Comparison of ENCODE assay signal across 12 mouse cellular contexts in the genomic region with DNA sequence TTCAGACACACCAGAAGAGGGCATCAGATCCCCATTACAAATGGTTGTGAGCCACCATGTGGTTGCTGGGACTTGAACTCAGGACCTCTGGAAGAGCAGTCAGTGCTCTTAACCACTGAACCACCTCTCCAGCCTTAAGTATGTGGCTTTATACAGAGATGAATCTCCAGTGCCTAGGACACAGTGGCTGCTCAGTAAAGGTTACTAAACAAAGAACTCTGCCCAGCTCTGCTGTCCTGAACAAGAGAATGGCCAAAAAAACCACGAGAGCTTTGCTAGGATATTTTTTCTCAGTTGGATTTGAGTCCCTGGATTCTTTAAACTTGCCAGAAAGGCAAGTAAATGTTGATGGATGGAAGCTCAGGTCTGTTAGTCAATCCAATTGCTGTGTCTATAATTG. TPM values are rescaled to one million over a fixed set of nuclear protein-coding genes. Genes with fewer than 3 reads are reported as not detected.
DNase-seq lines count a peak whose midpoint lies in the region; ATAC-seq and TF ChIP-seq lines count a peak whose summit lies in the region.
"Not testable (repeated sequence)": the region's sequence is repeated elsewhere in the genome, so short reads cannot be mapped to it uniquely, and the experiment has no call there.
"Had no signal": no experiment of that assay in that cellular context is flagged by ENCODE, and none has a peak within 500 bp of the region (broad histone marks: within the 10 kb centered on the region; RNA-seq: fewer than 3 reads in every experiment).

No protein-coding gene starts in this region.

- TF ChIP-seq EP300 in liver, postnatal 0 days (IDR thresholded peaks at IDR 0.05; ENCODE audit: low read depth); stomach, postnatal 0 days (optimal IDR thresholded peaks at IDR 0.05): not testable (repeated sequence)

- peak overlapping the region; percentile 94 for H3K4me3 ChIP-seq in G1E (ENCODE audit: low read depth, low read length)
- not testable (repeated sequence) for H3K4me3 ChIP-seq in forebrain, embryonic 11.5 days (ENCODE audit: low read depth, low read length); intestine, embryonic 14.5 days (ENCODE audit: low read depth, low read length)
- H3K4me3 ChIP-seq in heart, embryonic 16.5 days (ENCODE audit: low read length): peak overlapping the region; percentile 64
- peak overlapping the region; percentile 87; the same call in 1 of the 2 replicates for H3K4me3 ChIP-seq in limb, embryonic 11.5 days (ENCODE audit: low read depth, low read length)
- H3K4me3 ChIP-seq in liver, postnatal 0 days (ENCODE audit: low read depth, low read length): peak overlapping the region; percentile 83
- peak overlapping the region; percentile 78 for H3K4me3 ChIP-seq in midbrain, embryonic 15.5 days
- H3K4me3 ChIP-seq in stomach, postnatal 0 days (ENCODE audit: low read depth, low read length): 0 out of 2 replicates have a peak overlapping the region, but pooled peaks have one; percentile 82

- not testable (repeated sequence) for TF ChIP-seq CTCF in G1E (IDR thresholded peaks at IDR 0.05; ENCODE audit: low read depth, low read length); liver, postnatal 0 days (IDR thresholded peaks at IDR 0.05; ENCODE audit: low read depth); stomach, postnatal 0 days (IDR thresholded peaks at IDR 0.05; ENCODE audit: low read depth)

- not testable (repeated sequence) for DNase-seq in G1E (ENCODE audit: low spot score); forebrain, embryonic 11.5 days (ENCODE audit: low spot score); intestine, embryonic 14.5 days (ENCODE audit: low spot score); limb, embryonic 11.5 days (ENCODE audit: low spot score); liver, postnatal 0 days; stomach, postnatal 0 days (ENCODE audit: low spot score)

- not testable (repeated sequence) for H3K27me3 ChIP-seq in G1E (ENCODE audit: insufficient read depth, low read length); forebrain, embryonic 11.5 days (ENCODE audit: control insufficient read depth, insufficient read depth, low read length); heart, embryonic 16.5 days (ENCODE audit: control insufficient read depth, insufficient read depth, low read length); intestine, embryonic 14.5 days (replicated peaks; ENCODE audit: control insufficient read depth, insufficient read depth, low read length); limb, embryonic 11.5 days (ENCODE audit: control insufficient read depth, insufficient read depth, low read length); liver, postnatal 0 days (ENCODE audit: insufficient read depth, low read length); midbrain, embryonic 15.5 days (replicated peaks); stomach, postnatal 0 days (ENCODE audit: control insufficient read depth, insufficient read depth, low read length)

- not testable (repeated sequence) for H3K9ac ChIP-seq in forebrain, embryonic 11.5 days (ENCODE audit: low read length); intestine, embryonic 14.5 days (ENCODE audit: low read length); limb, embryonic 11.5 days (ENCODE audit: low read length); midbrain, embryonic 15.5 days; stomach, postnatal 0 days (ENCODE audit: low read length)
- H3K9ac ChIP-seq in heart, embryonic 16.5 days (ENCODE audit: low read length): peak overlapping the region; percentile 87
- peak overlapping the region; percentile 78; the same call in 1 of the 2 replicates for H3K9ac ChIP-seq in liver, postnatal 0 days (replicated peaks)

- peaks cover 67% of the 10 kb centered on the region for H3K36me3 ChIP-seq in G1E (replicated peaks)
- H3K36me3 ChIP-seq in forebrain, embryonic 11.5 days (ENCODE audit: control insufficient read depth, insufficient read depth, low read length); limb, embryonic 11.5 days (ENCODE audit: control insufficient read depth, insufficient read depth, low read length); midbrain, embryonic 15.5 days (replicated peaks); stomach, postnatal 0 days (ENCODE audit: control insufficient read depth, insufficient read depth, low read length): not testable (repeated sequence)
- H3K36me3 ChIP-seq in heart, embryonic 16.5 days (ENCODE audit: control insufficient read depth, insufficient read depth): peaks cover 15% of the 10 kb centered on the region
- H3K36me3 ChIP-seq in intestine, embryonic 14.5 days (ENCODE audit: control insufficient read depth, insufficient read depth, low read length): peaks cover 15% of the 10 kb centered on the region
- H3K36me3 ChIP-seq in liver, postnatal 0 days (replicated peaks; ENCODE audit: insufficient read depth, low read length): peaks cover 17% of the 10 kb centered on the region

- not testable (repeated sequence) for ATAC-seq in G1E (ENCODE audit: extremely low read depth, insufficient number of reproducible peaks, low FRiP score, poor library complexity, severe bottlenecking); forebrain, embryonic 11.5 days (replicated peaks; ENCODE audit: low FRiP score); heart, embryonic 16.5 days (replicated peaks; ENCODE audit: extremely low read depth, insufficient read depth, low FRiP score); intestine, embryonic 14.5 days (replicated peaks; ENCODE audit: low FRiP score, low TSS enrichment, low read depth); limb, embryonic 11.5 days (ENCODE audit: insufficient number of reproducible peaks, low FRiP score, low TSS enrichment, low read depth); liver, postnatal 0 days; midbrain, embryonic 15.5 days (replicated peaks); stomach, postnatal 0 days (ENCODE audit: low FRiP score, low TSS enrichment)

- not testable (repeated sequence) for H3K27ac ChIP-seq in forebrain, embryonic 11.5 days (ENCODE audit: low read depth, low read length); heart, embryonic 16.5 days (ENCODE audit: low read length); intestine, embryonic 14.5 days (ENCODE audit: low read depth); limb, embryonic 11.5 days (replicated peaks; ENCODE audit: low read depth, low read length); liver, postnatal 0 days (ENCODE audit: low read depth); midbrain, embryonic 15.5 days; stomach, postnatal 0 days (replicated peaks)

- H3K4me2 ChIP-seq in forebrain, embryonic 11.5 days (ENCODE audit: low read depth, low read length, severe bottlenecking): peak overlapping the region; percentile 82; the same call in 1 of the 2 replicates
- H3K4me2 ChIP-seq in heart, embryonic 16.5 days (ENCODE audit: low read depth, low read length): peak overlapping the region; percentile 93
- H3K4me2 ChIP-seq in intestine, embryonic 14.5 days (ENCODE audit: low read length): peak overlapping the region; percentile 96
- not testable (repeated sequence) for H3K4me2 ChIP-seq in limb, embryonic 11.5 days (ENCODE audit: low read depth, severe bottlenecking)
- H3K4me2 ChIP-seq in liver, postnatal 0 days (ENCODE audit: low read depth, low read length): peak overlapping the region; percentile 97
- peak overlapping the region; percentile 89; the same call in 1 of the 2 replicates for H3K4me2 ChIP-seq in midbrain, embryonic 15.5 days
- H3K4me2 ChIP-seq in stomach, postnatal 0 days (replicated peaks; ENCODE audit: low read depth): peak overlapping the region; percentile 98

- WGBS in forebrain, embryonic 11.5 days: 67% methylated on average over 1 of the region's 1 CpGs
- WGBS in heart, embryonic 16.5 days: 55% methylated on average over 1 of the region's 1 CpGs
- 65% methylated on average over 1 of the region's 1 CpGs for WGBS in intestine, embryonic 14.5 days
- 76% methylated on average over 1 of the region's 1 CpGs for WGBS in limb, embryonic 11.5 days
- WGBS in liver, postnatal 0 days (ENCODE audit: insufficient replicate concordance): 64% methylated on average over 1 of the region's 1 CpGs
- WGBS in midbrain, embryonic 15.5 days: 70% methylated on average over 1 of the region's 1 CpGs
- WGBS in stomach, postnatal 0 days: 47% methylated on average over 1 of the region's 1 CpGs

- H3K4me1 ChIP-seq in G1E (ENCODE audit: insufficient read depth, low read depth, low read length): peaks cover 44% of the 10 kb centered on the region
- peaks cover 10% of the 10 kb centered on the region for H3K4me1 ChIP-seq in forebrain, embryonic 11.5 days (replicated peaks; ENCODE audit: control insufficient read depth, insufficient read depth, low read length)
- peaks cover 23% of the 10 kb centered on the region for H3K4me1 ChIP-seq in heart, embryonic 16.5 days (ENCODE audit: control insufficient read depth, insufficient read depth, low read length)
- H3K4me1 ChIP-seq in intestine, embryonic 14.5 days (replicated peaks; ENCODE audit: control insufficient read depth, insufficient read depth, low read length): peaks cover 22% of the 10 kb centered on the region
- H3K4me1 ChIP-seq in limb, embryonic 11.5 days (ENCODE audit: control insufficient read depth, insufficient read depth, low read length): peaks cover 13% of the 10 kb centered on the region
- H3K4me1 ChIP-seq in liver, postnatal 0 days (ENCODE audit: insufficient read depth): peaks cover 31% of the 10 kb centered on the region
- H3K4me1 ChIP-seq in midbrain, embryonic 15.5 days: peaks cover 34% of the 10 kb centered on the region
- H3K4me1 ChIP-seq in stomach, postnatal 0 days (replicated peaks; ENCODE audit: control insufficient read depth, insufficient read depth): not testable (repeated sequence)

- not testable (repeated sequence) for H3K9me3 ChIP-seq in G1E (replicated peaks); forebrain, embryonic 11.5 days (ENCODE audit: control insufficient read depth, low read length); heart, embryonic 16.5 days (replicated peaks; ENCODE audit: control insufficient read depth, low read length); intestine, embryonic 14.5 days (ENCODE audit: control insufficient read depth, low read length); limb, embryonic 11.5 days (ENCODE audit: control insufficient read depth, low read length); liver, postnatal 0 days (ENCODE audit: low read length); midbrain, embryonic 15.5 days; stomach, postnatal 0 days (ENCODE audit: control insufficient read depth, low read length)

RNA-seq across cellular contexts. Expression of a gene that starts 1.2 kb away (rescaled TPM):
- total RNA-seq in G1E (2014; fragmentation: Nextera tagmentation) (221 and 228 TPM in 2 replicates), G1E (2017) (281 and 287 TPM in 2 replicates)
- 56.6 and 84.3 TPM in 2 replicates for polyA plus RNA-seq in G1E (2012)
- polyA plus RNA-seq in forebrain, embryonic 11.5 days (2014; fragmentation: Nextera tagmentation; extraction: Ambion mirVana): 647 and 695 TPM in 2 replicates
- polyA plus RNA-seq in heart, embryonic 16.5 days (2015; fragmentation: Nextera tagmentation; extraction: Ambion mirVana): 376 and 381 TPM in 2 replicates
- polyA plus RNA-seq in intestine, embryonic 14.5 days (2014; fragmentation: Nextera tagmentation; extraction: Ambion mirVana): 496 and 527 TPM in 2 replicates
- 706 and 718 TPM in 2 replicates for polyA plus RNA-seq in limb, embryonic 11.5 days (2014; fragmentation: Nextera tagmentation; extraction: Ambion mirVana)
- polyA plus RNA-seq in liver, postnatal 0 days (2015; fragmentation: Nextera tagmentation; extraction: Ambion mirVana): 146 and 157 TPM in 2 replicates
- polyA plus RNA-seq in midbrain, embryonic 15.5 days (2015; fragmentation: Nextera tagmentation; extraction: Ambion mirVana): 586 and 601 TPM in 2 replicates
- polyA plus RNA-seq in stomach, postnatal 0 days (2015; fragmentation: Nextera tagmentation; extraction: Ambion mirVana): 214 and 219 TPM in 2 replicates

RNA-seq across cellular contexts. Expression of a gene that starts 1.6 kb away (rescaled TPM):
- total RNA-seq in G1E (2014; fragmentation: Nextera tagmentation) (18.0 and 27.5 TPM in 2 replicates), G1E (2017) (11.9 and 14.5 TPM in 2 replicates)
- 31.8 and 45.1 TPM in 2 replicates for polyA plus RNA-seq in G1E (2012)
- polyA plus RNA-seq in forebrain, embryonic 11.5 days (2014; fragmentation: Nextera tagmentation; extraction: Ambion mirVana): 26.3 and 27.5 TPM in 2 replicates
- polyA plus RNA-seq in heart, embryonic 16.5 days (2015; fragmentation: Nextera tagmentation; extraction: Ambion mirVana): 44.2 and 50.9 TPM in 2 replicates
- 26.7 and 27.7 TPM in 2 replicates for polyA plus RNA-seq in intestine, embryonic 14.5 days (2014; fragmentation: Nextera tagmentation; extraction: Ambion mirVana)
- polyA plus RNA-seq in limb, embryonic 11.5 days (2014; fragmentation: Nextera tagmentation; extraction: Ambion mirVana): 19.6 and 20.9 TPM in 2 replicates
- 16.6 and 17.2 TPM in 2 replicates for polyA plus RNA-seq in liver, postnatal 0 days (2015; fragmentation: Nextera tagmentation; extraction: Ambion mirVana)
- 18.5 and 22.6 TPM in 2 replicates for polyA plus RNA-seq in midbrain, embryonic 15.5 days (2015; fragmentation: Nextera tagmentation; extraction: Ambion mirVana)
- polyA plus RNA-seq in stomach, postnatal 0 days (2015; fragmentation: Nextera tagmentation; extraction: Ambion mirVana): 35.3 and 35.5 TPM in 2 replicates

RNA-seq across cellular contexts. Expression of a gene that starts 18.4 kb away (rescaled TPM):
- total RNA-seq in G1E (2014; fragmentation: Nextera tagmentation): 33.1 and 38.3 TPM in 2 replicates
- total RNA-seq in G1E (2017): 35.9 and 40.0 TPM in 2 replicates
- polyA plus RNA-seq in G1E (2012): 10.6 and 36.7 TPM in 2 replicates
- 49.8 and 52.7 TPM in 2 replicates for polyA plus RNA-seq in forebrain, embryonic 11.5 days (2014; fragmentation: Nextera tagmentation; extraction: Ambion mirVana)
- polyA plus RNA-seq in heart, embryonic 16.5 days (2015; fragmentation: Nextera tagmentation; extraction: Ambion mirVana): 35.0 and 35.6 TPM in 2 replicates
- polyA plus RNA-seq in intestine, embryonic 14.5 days (2014; fragmentation: Nextera tagmentation; extraction: Ambion mirVana): 56.5 and 59.3 TPM in 2 replicates
- 60.4 and 61.8 TPM in 2 replicates for polyA plus RNA-seq in limb, embryonic 11.5 days (2014; fragmentation: Nextera tagmentation; extraction: Ambion mirVana)
- 9.6 and 11.3 TPM in 2 replicates for polyA plus RNA-seq in liver, postnatal 0 days (2015; fragmentation: Nextera tagmentation; extraction: Ambion mirVana)
- polyA plus RNA-seq in midbrain, embryonic 15.5 days (2015; fragmentation: Nextera tagmentation; extraction: Ambion mirVana): 67.6 and 73.2 TPM in 2 replicates
- 14.1 and 14.7 TPM in 2 replicates for polyA plus RNA-seq in stomach, postnatal 0 days (2015; fragmentation: Nextera tagmentation; extraction: Ambion mirVana)

RNA-seq across cellular contexts. Expression of a gene that starts 26.5 kb away (rescaled TPM):
- total RNA-seq in G1E (2014; fragmentation: Nextera tagmentation): not detected in 2 replicates
- 0.11 TPM in 1 of 2 replicates, not detected in the other for total RNA-seq in G1E (2017)
- not detected in 2 replicates for polyA plus RNA-seq in G1E (2012)
- polyA plus RNA-seq in forebrain, embryonic 11.5 days (2014; fragmentation: Nextera tagmentation; extraction: Ambion mirVana): not detected in 2 replicates
- not detected in 2 replicates for polyA plus RNA-seq in heart, embryonic 16.5 days (2015; fragmentation: Nextera tagmentation; extraction: Ambion mirVana)
- not detected in 2 replicates for polyA plus RNA-seq in intestine, embryonic 14.5 days (2014; fragmentation: Nextera tagmentation; extraction: Ambion mirVana)
- not detected in 2 replicates for polyA plus RNA-seq in limb, embryonic 11.5 days (2014; fragmentation: Nextera tagmentation; extraction: Ambion mirVana)
- not detected in 2 replicates for polyA plus RNA-seq in liver, postnatal 0 days (2015; fragmentation: Nextera tagmentation; extraction: Ambion mirVana)
- polyA plus RNA-seq in midbrain, embryonic 15.5 days (2015; fragmentation: Nextera tagmentation; extraction: Ambion mirVana): not detected in 2 replicates
- not detected in 2 replicates for polyA plus RNA-seq in stomach, postnatal 0 days (2015; fragmentation: Nextera tagmentation; extraction: Ambion mirVana)
- total RNA-seq: adrenal gland, adult 8-10 months; gastrocnemius, postnatal 25 days; heart, postnatal 14 days; left cerebral cortex, postnatal 25 days had no signal

RNA-seq across cellular contexts. Expression of a gene that starts 52.7 kb away (rescaled TPM):
- total RNA-seq in G1E (2014; fragmentation: Nextera tagmentation): not detected in 2 replicates
- under 0.01 and 0.05 TPM in 2 replicates for total RNA-seq in G1E (2017)
- not detected in 2 replicates for polyA plus RNA-seq in G1E (2012)
- polyA plus RNA-seq in forebrain, embryonic 11.5 days (2014; fragmentation: Nextera tagmentation; extraction: Ambion mirVana): 0.93 and 1.1 TPM in 2 replicates
- 0.02 TPM in 1 of 2 replicates, not detected in the other for polyA plus RNA-seq in heart, embryonic 16.5 days (2015; fragmentation: Nextera tagmentation; extraction: Ambion mirVana)
- polyA plus RNA-seq in intestine, embryonic 14.5 days (2014; fragmentation: Nextera tagmentation; extraction: Ambion mirVana): 0.36 and 0.45 TPM in 2 replicates
- polyA plus RNA-seq in limb, embryonic 11.5 days (2014; fragmentation: Nextera tagmentation; extraction: Ambion mirVana): 1.5 and 1.7 TPM in 2 replicates
- polyA plus RNA-seq in liver, postnatal 0 days (2015; fragmentation: Nextera tagmentation; extraction: Ambion mirVana): not detected in 2 replicates
- polyA plus RNA-seq in midbrain, embryonic 15.5 days (2015; fragmentation: Nextera tagmentation; extraction: Ambion mirVana): 11.4 and 11.5 TPM in 2 replicates
- polyA plus RNA-seq in stomach, postnatal 0 days (2015; fragmentation: Nextera tagmentation; extraction: Ambion mirVana): 0.10 and 0.16 TPM in 2 replicates
- total RNA-seq: gastrocnemius, postnatal 25 days; heart, postnatal 14 days had no signal
